Mouse (Mus musculus): ENCODE data around the gene Pdcd2l.

GRCm38 (mm10) chr7:34164671-34165070 lies 31.8 kb downstream of the Pdcd2l start:
- no peak for TF ChIP-seq CTCF (IDR thresholded peaks at IDR 0.05; ENCODE audit: low read depth, low read length)
- no peak for TF ChIP-seq POLR2A (IDR thresholded peaks at IDR 0.05; ENCODE audit: extremely low read depth, insufficient read depth, low read length)
